Mouse (Mus musculus) gastrocnemius, postnatal 4 days (tissue): ENCODE results near the gene Rapgefl1. TPM values are rescaled to one million over a fixed set of nuclear protein-coding genes. Genes with fewer than 3 reads are reported as not detected.

Experiments
- DNase-seq, 2 experiments: peaks; one replicate each; pipeline ENCODE4 v3.0.0; 2021 to 2022; ENCODE audit warnings: low spot score in 2 of 2, mixed read lengths in 2 of 2
- total RNA-seq, 2 experiments: library from RNA; stranded (reverse); gene quantifications; 2 replicates each; pipeline ENCODE4 v1.2.3; 2021

The Rapgefl1 gene
- total RNA-seq, 2 experiments from 2014 or later = 3.4 to 4.3 TPM

- DNase-seq = no peak
These were observed 17.5 kb downstream of the Rapgefl1 start for GRCm38 (mm10) chr11:98854116-98854515.

GRCm38 (mm10) chr11:98854659-98855058 is 18.1 kb downstream of the Rapgefl1 start:
- DNase-seq = no peak

GRCm38 (mm10) chr11:98858759-98859731 is 22.5 kb downstream of the Rapgefl1 start:
- DNase-seq = peak; percentile 79 to 88

GRCm38 (mm10) chr11:98863028-98863750 is 26.6 kb downstream of the Rapgefl1 start, which contains the start of gene Wipf2:
TSS of gene Wipf2 (plus strand) at chr11:98863638.
- peak; percentile 94 to 96 for DNase-seq

GRCm38 (mm10) chr11:98863751-98864429 is 27.3 kb downstream of the Rapgefl1 start:
- DNase-seq = peak in 1 of 2 experiments; percentile 60

- no peak for DNase-seq
These were observed 30.7 kb downstream of the Rapgefl1 start for GRCm38 (mm10) chr11:98867293-98867692.

DNA sequence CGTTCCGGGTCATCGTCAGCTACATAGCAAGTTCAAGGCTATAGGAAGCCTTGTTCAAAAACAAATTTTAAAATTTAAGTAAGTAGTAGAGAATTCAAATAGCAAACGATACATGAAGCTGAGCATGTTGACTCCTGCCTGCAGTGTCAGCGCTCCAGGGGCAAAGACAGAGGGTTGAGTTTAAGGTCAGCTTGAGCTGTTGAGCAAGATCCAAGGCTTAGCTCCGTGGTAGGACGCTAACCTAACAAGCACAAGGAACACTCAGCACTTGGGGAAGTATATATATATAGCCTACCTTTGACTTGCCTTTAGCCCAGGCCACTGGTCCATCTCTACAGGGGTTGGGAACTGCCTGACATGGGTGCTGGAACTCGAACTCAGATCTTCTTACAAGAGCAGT is 33.3 kb downstream of the Rapgefl1 start:
- DNase-seq = no peak

- no peak for DNase-seq
These were observed 34.2 kb downstream of the Rapgefl1 start for GRCm38 (mm10) chr11:98870791-98871190.

DNA sequence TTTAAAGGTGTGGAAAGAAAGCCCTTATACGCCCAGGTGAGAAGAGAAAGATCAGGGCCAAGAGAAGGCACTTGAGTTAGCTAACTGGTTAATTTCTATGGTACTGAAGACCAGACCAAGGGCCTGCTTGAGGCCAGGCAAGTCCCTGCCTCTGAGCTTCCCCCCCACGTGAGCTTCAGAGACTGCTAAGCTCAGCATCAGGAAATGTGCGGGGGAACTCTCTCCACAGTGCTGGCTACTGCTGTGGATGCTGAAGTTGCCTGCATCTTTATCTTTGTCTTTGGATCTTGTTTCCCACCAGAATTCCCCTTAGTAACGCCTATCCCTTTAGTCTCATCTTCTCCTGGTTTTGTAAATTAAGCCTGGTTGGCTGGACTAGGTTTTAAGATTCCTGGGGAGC is 34.8 kb downstream of the Rapgefl1 start:
- no peak for DNase-seq

GRCm38 (mm10) chr11:98872040-98872439 is 35.5 kb downstream of the Rapgefl1 start:
- DNase-seq = peak in 1 of 2 experiments; percentile 19

GRCm38 (mm10) chr11:98873900-98874299 is 37.3 kb downstream of the Rapgefl1 start:
- no peak for DNase-seq

DNA sequence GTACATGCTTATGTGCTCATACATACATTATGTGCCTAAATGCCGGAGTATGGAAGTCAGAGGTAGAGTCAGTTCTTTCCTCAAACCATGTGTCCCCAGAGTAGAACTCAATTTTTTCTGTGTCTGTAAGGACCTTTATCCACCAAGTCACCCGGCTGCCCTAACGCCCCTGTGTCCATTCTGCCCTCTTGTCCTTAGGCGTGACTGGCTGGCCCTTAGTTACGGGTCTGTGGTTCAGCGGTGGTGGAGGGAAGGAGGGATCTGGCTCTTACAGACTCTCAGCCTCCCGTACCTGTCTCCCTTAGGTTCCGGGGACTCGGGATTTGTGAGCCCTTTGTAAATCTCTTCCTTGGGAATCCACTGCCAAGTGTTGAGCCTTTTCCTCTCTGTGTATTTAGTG is 40.4 kb downstream of the Rapgefl1 start:
- DNase-seq = no peak

- DNase-seq = no peak
These were observed 51.1 kb downstream of the Rapgefl1 start for GRCm38 (mm10) chr11:98887703-98888102.

DNA sequence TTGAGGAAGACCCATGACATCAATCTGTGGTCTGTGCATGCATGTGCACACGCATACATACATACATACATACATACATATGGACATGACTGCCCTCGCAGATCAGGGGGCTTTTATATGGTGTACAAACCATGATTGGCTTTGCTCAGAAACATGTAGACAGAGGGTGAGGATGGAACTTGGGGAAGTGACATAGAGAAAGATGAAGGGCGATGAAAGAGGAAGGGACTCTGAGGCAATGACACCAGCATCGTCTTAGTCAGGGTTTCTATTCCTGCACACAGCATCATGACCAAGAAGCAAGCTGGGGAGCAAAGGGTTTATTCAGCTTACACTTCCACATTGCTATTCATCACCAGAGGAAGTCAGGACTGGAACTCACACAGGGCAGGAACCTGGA is 52.5 kb downstream of the Rapgefl1 start:
- no peak for DNase-seq

GRCm38 (mm10) chr11:98889977-98890376 is 53.4 kb downstream of the Rapgefl1 start:
- no peak for DNase-seq

DNA sequence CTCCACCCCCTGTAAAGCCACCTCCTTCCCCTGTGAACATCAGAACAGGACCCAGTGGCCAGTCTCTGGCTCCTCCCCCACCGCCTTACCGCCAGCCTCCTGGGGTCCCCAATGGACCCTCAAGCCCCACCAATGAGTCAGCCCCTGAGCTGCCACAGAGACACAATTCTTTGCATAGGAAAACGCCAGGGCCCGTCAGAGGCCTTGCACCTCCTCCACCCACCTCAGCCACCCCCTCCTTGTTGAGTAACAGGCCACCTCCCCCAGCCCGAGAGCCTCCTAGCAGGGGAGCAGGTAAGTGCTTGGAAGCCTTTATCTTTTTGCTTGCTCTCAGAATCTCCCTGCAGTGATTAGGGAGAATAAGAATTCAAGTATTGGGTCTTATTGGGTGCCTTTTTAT is 55.8 kb downstream of the Rapgefl1 start:
- DNase-seq = no peak

- DNase-seq = no peak
These were observed 64.0 kb downstream of the Rapgefl1 start for GRCm38 (mm10) chr11:98900529-98901125.

DNA sequence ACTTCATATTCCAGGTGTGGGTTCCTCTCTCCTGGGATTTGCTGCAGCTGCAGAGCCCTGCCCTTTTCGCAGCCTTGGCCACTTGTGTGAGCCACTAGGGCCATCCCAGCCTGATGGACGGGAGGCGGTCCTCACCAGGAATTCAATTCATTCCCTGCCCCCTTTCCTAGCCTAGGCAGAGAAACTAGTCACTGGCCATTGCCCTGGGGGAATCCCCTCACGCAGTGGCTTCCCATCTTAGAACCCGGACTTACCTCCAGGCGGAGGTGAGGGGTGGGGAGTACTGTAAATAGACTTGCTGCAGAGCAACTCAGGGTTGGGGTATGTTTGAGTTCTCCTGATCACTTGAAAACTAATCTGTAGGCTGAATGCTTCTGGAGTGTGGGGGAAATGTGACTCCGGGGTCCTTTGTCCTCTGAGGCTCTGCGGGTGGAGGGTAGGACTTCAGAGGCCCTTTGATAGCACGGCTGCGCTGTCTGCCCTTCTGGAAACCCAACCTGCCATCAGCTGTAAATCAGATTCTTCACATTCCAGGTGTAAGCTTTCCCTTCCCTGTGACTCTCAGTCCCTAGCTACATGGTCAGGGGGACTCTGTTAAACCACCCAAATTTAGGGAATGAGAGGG is 66.1 kb downstream of the Rapgefl1 start:
- no peak for DNase-seq
